Mouse (Mus musculus) lung, embryonic 14.5 days (tissue): ENCODE results near the gene Cyp2c38. TPM values are rescaled to one million over a fixed set of nuclear protein-coding genes. Genes with fewer than 3 reads are reported as not detected.
"Not testable (repeated sequence)": the region's sequence is repeated elsewhere in the genome, so short reads cannot be mapped to it uniquely, and the experiment has no call there.

Source experiments
- ATAC-seq: fragments of 200-750 bp; cut with Nextera tagmentation; 2 replicates; pipeline ENCODE4 v1.8.0; 2017; ENCODE audit warnings: mild to moderate bottlenecking, moderate TSS enrichment, moderate library complexity; ENCODE audit not compliant: insufficient read depth
- DNase-seq: peaks from one replicate; pipeline ENCODE4 v3.0.0-alpha.2; 2015
- H3K27ac ChIP-seq: fragments of 300-500 bp; sonication (generic); 2 replicates; pipeline ENCODE4 v1.5.1; 2014; ENCODE audit warnings: low read depth, mild to moderate bottlenecking, moderate library complexity
- H3K27me3 ChIP-seq: fragments of 300-500 bp; sonication (generic); 2 replicates; pipeline ENCODE4 v1.6.1; 2014; ENCODE audit warnings: low read length, control low read depth; ENCODE audit not compliant: insufficient read depth
- H3K36me3 ChIP-seq: fragments of 300-500 bp; sonication (generic); 2 replicates; pipeline ENCODE4 v1.6.1; 2014; ENCODE audit warnings: control low read depth; ENCODE audit not compliant: insufficient read depth
- H3K4me1 ChIP-seq: fragments of 300-500 bp; sonication (generic); 2 replicates; pipeline ENCODE4 v1.6.1; 2014; ENCODE audit warnings: antibody characterized with exemption, control low read depth; ENCODE audit not compliant: insufficient read depth
- H3K4me2 ChIP-seq: fragments of 300-500 bp; sonication (generic); 2 replicates; pipeline ENCODE4 v1.6.1; 2014; ENCODE audit warnings: mild to moderate bottlenecking
- H3K4me3 ChIP-seq: fragments of 300-500 bp; sonication (generic); 2 replicates; pipeline ENCODE4 v1.5.1; 2014; ENCODE audit warnings: low read depth, low read length
- H3K9ac ChIP-seq: fragments of 300-500 bp; sonication (generic); 2 replicates; pipeline ENCODE4 v1.6.1; 2014
- H3K9me3 ChIP-seq: fragments of 300-500 bp; sonication (generic); 2 replicates; pipeline ENCODE4 v1.6.1; 2016; ENCODE audit warnings: low read depth, low read length, control low read depth
- CTCF ChIP-seq: IDR thresholded peaks from 2 replicates; pipeline ENCODE4 v1.5.1; 2016; ENCODE audit warnings: antibody characterized with exemption, low read depth
- WGBS: fragments of 180-500 bp; shearing (Covaris S2); extraction: QIAGEN DNeasy Blood & Tissue Kit; methylation state at CpG from one replicate; pipeline ENCODE4 v1.1.7; 2014; 5-methylcytosine and 5-hydroxymethylcytosine counted together
- polyA plus RNA-seq: library from polyadenylated mRNA; unstranded; fragments of >200 nt; fragmentation: Nextera tagmentation; extraction: Ambion mirVana; gene quantifications from 2 replicates; pipeline ENCODE4 v1.2.1, GENCODE M21; 2014

Gene Cyp2c38
- polyA plus RNA-seq, result not detected in 2 replicates

GRCm38 (mm10) chr19:39462941-39463340, at the start of gene Cyp2c38:
TSS of gene Cyp2c38 (minus strand) at chr19:39463075.
- H3K9ac ChIP-seq, result no peak within 1 kb of the TSS
- no peaks in the 10 kb centered on the region for H3K27me3 ChIP-seq
- WGBS, result 81% methylated on average over 1 of the region's 1 CpGs
- H3K4me1 ChIP-seq, result no peaks in the 10 kb centered on the region
- no peak within 1 kb of the TSS for H3K27ac ChIP-seq
- H3K9me3 ChIP-seq, result no peaks in the 10 kb centered on the region
- TF ChIP-seq CTCF, result no peak
- no peak within 1 kb of the TSS for H3K4me2 ChIP-seq
- DNase-seq (no peak), ATAC-seq (no peak)
- no peaks in the 10 kb centered on the region for H3K36me3 ChIP-seq
- H3K4me3 ChIP-seq, result no peak within 1 kb of the TSS

GRCm38 (mm10) chr19:39510534-39510933, 47.7 kb upstream of the Cyp2c38 start, which contains the start of gene Cyp2c39:
TSS of gene Cyp2c39 (plus strand) at chr19:39510862.
- Histone ChIP-seq H3K36me3 (no peaks in the 10 kb centered on the region), H3K4me2 (no peak within 1 kb of the TSS), H3K27ac (no peak within 1 kb of the TSS), H3K4me3 (no peak within 1 kb of the TSS), H3K9me3 (no peaks in the 10 kb centered on the region), H3K27me3 (no peaks in the 10 kb centered on the region), H3K4me1 (no peaks in the 10 kb centered on the region), H3K9ac (no peak within 1 kb of the TSS)
- 77% methylated on average over 4 of the region's 4 CpGs for WGBS
- no peak for DNase-seq
- TF ChIP-seq CTCF, result no peak
- no peak for ATAC-seq

GRCm38 (mm10) chr19:39509533-39509932, 46.7 kb upstream of the Cyp2c38 start:
- H3K4me2 ChIP-seq, result no peak overlapping the region
- no peak overlapping the region for H3K27ac ChIP-seq
- H3K9me3 ChIP-seq, result no peaks in the 10 kb centered on the region
- no peaks in the 10 kb centered on the region for H3K36me3 ChIP-seq
- no peak overlapping the region for H3K4me3 ChIP-seq
- H3K27me3 ChIP-seq, result no peaks in the 10 kb centered on the region
- TF ChIP-seq CTCF, result no peak
- 68% methylated on average over 1 of the region's 1 CpGs for WGBS
- H3K4me1 ChIP-seq, result no peaks in the 10 kb centered on the region
- no peak for DNase-seq
- H3K9ac ChIP-seq, result no peak overlapping the region
- no peak for ATAC-seq

GRCm38 (mm10) chr19:39506341-39506740, 43.5 kb upstream of the Cyp2c38 start:
- H3K27ac ChIP-seq, result no peak overlapping the region
- TF ChIP-seq CTCF, result no peak
- no peaks in the 10 kb centered on the region for H3K4me1 ChIP-seq
- DNase-seq (no peak), ATAC-seq (no peak)
- no peaks in the 10 kb centered on the region for H3K27me3 ChIP-seq
- no peak overlapping the region for H3K4me2 ChIP-seq
- no peak overlapping the region for H3K4me3 ChIP-seq
- H3K9ac ChIP-seq, result no peak overlapping the region
- no peaks in the 10 kb centered on the region for H3K9me3 ChIP-seq
- H3K36me3 ChIP-seq, result no peaks in the 10 kb centered on the region

- H3K9ac ChIP-seq, DNase-seq, H3K27me3 ChIP-seq, H3K9me3 ChIP-seq, H3K4me2 ChIP-seq, H3K4me1 ChIP-seq, H3K27ac ChIP-seq, H3K4me3 ChIP-seq, H3K36me3 ChIP-seq, ATAC-seq: not testable (repeated sequence)
- 84% methylated on average over 1 of the region's 1 CpGs for WGBS
These were observed 21.1 kb upstream of the Cyp2c38 start for GRCm38 (mm10) chr19:39483961-39484360.

GRCm38 (mm10) chr19:39463923-39464322, 1.0 kb upstream of the Cyp2c38 start:
- TF ChIP-seq CTCF, result no peak
- H3K9ac ChIP-seq, result no peak overlapping the region

More at GRCm38 (mm10) chr19:39463923-39464322, 1.0 kb upstream of the Cyp2c38 start:
- no peak overlapping the region for H3K4me3 ChIP-seq
- DNase-seq (no peak), ATAC-seq (no peak)
- H3K4me1 ChIP-seq, result no peaks in the 10 kb centered on the region
- no peaks in the 10 kb centered on the region for H3K27me3 ChIP-seq
- no peaks in the 10 kb centered on the region for H3K36me3 ChIP-seq
- no peaks in the 10 kb centered on the region for H3K9me3 ChIP-seq
- H3K4me2 ChIP-seq, result no peak overlapping the region
- no peak overlapping the region for H3K27ac ChIP-seq

Other genes with a start within 250 kb of the Cyp2c38 start
- 0.11 TPM in 1 of 2 replicates, not detected in the other for gene Cyp2c29, start 193.7 kb downstream of the Cyp2c38 start, polyA plus RNA-seq
- not detected in 2 replicates for gene Cyp2c39, start 47.8 kb upstream of the Cyp2c38 start, polyA plus RNA-seq
- gene Cyp2c67, start 186.0 kb upstream of the Cyp2c38 start, polyA plus RNA-seq, result not detected in 2 replicates